Mouse (Mus musculus) intestine, embryonic 16.5 days (tissue): ENCODE results near the gene Mtmr12. TPM values are rescaled to one million over a fixed set of nuclear protein-coding genes. Genes with fewer than 3 reads are reported as not detected.

ENCODE experiments used
- ATAC-seq: fragments of 200-750 bp; cut with Nextera tagmentation; 2 replicates; pipeline ENCODE4 v1.8.0; 2017; ENCODE audit warnings: moderate TSS enrichment, moderate library complexity
- H3K27ac ChIP-seq: fragments of 300-500 bp; sonication (generic); 2 replicates; pipeline ENCODE4 v1.5.1; 2014; ENCODE audit warnings: mild to moderate bottlenecking, low read length
- H3K27me3 ChIP-seq: fragments of 300-500 bp; sonication (generic); replicated peaks from 2 replicates; pipeline ENCODE4 v1.6.1; 2014; ENCODE audit warnings: low read length, control low read depth, mixed read lengths; ENCODE audit not compliant: control insufficient read depth, insufficient read depth
- H3K36me3 ChIP-seq: fragments of 300-500 bp; sonication (generic); 2 replicates; pipeline ENCODE4 v1.6.1; 2014; ENCODE audit warnings: low read length, control low read depth; ENCODE audit not compliant: control insufficient read depth, insufficient read depth
- H3K4me1 ChIP-seq: fragments of 300-500 bp; sonication (generic); 2 replicates; pipeline ENCODE4 v1.6.1; 2014; ENCODE audit warnings: low read length, control low read depth, mixed read lengths; ENCODE audit not compliant: control insufficient read depth, insufficient read depth
- H3K4me2 ChIP-seq: fragments of 300-500 bp; sonication (generic); 2 replicates; pipeline ENCODE4 v1.6.1; 2014; ENCODE audit warnings: low read depth, low read length, control low read depth
- H3K4me3 ChIP-seq: fragments of 300-500 bp; sonication (generic); 2 replicates; pipeline ENCODE4 v1.5.1; 2014; ENCODE audit warnings: mild to moderate bottlenecking, low read length
- H3K9ac ChIP-seq: fragments of 300-500 bp; sonication (generic); 2 replicates; pipeline ENCODE4 v1.6.1; 2014; ENCODE audit warnings: low read depth, low read length
- H3K9me3 ChIP-seq: fragments of 300-500 bp; sonication (generic); 2 replicates; pipeline ENCODE4 v1.6.1; 2016; ENCODE audit warnings: low read length, control low read depth; ENCODE audit not compliant: control insufficient read depth
- WGBS: fragments of 180-500 bp; shearing (Covaris S2); extraction: QIAGEN DNeasy Blood & Tissue Kit; methylation state at CpG from one replicate; pipeline ENCODE4 v1.1.7; 2014; 5-methylcytosine and 5-hydroxymethylcytosine counted together
- polyA plus RNA-seq: library from polyadenylated mRNA; unstranded; fragments of >200 nt; fragmentation: Nextera tagmentation; extraction: Ambion mirVana; gene quantifications from 2 replicates; pipeline ENCODE4 v1.2.1, GENCODE M21; 2015

The Mtmr12 gene
- polyA plus RNA-seq, 1 experiment from 2014 or later, result 16.4 TPM

- no peak overlapping the region for H3K9ac ChIP-seq
- H3K4me3 ChIP-seq, result no peak overlapping the region
- H3K4me2 ChIP-seq, result no peak overlapping the region
- H3K4me1 ChIP-seq, result peaks cover 46% of the 10 kb centered on the region
- peaks cover 8% of the 10 kb centered on the region; the same call in 1 of the 2 replicates for H3K36me3 ChIP-seq
- peak; percentile 80 for ATAC-seq
- WGBS, result 40% methylated on average over 12 of the region's 12 CpGs
- H3K9me3 ChIP-seq, result no peaks in the 10 kb centered on the region
- peak overlapping the region; percentile 54; the same call in 1 of the 2 replicates for H3K27ac ChIP-seq
- H3K27me3 ChIP-seq, result no peaks in the 10 kb centered on the region
Observed at GRCm38 (mm10) chr15:12230243-12230935, 25.6 kb downstream of the Mtmr12 start.

GRCm38 (mm10) chr15:12231462-12231861, 26.6 kb downstream of the Mtmr12 start:
- no peak for ATAC-seq
- 85% methylated on average over 6 of the region's 6 CpGs for WGBS
- Histone ChIP-seq H3K27ac (no peak overlapping the region), H3K27me3 (no peaks in the 10 kb centered on the region), H3K4me1 (peaks cover 42% of the 10 kb centered on the region), H3K4me3 (no peak overlapping the region), H3K36me3 (peaks cover 12% of the 10 kb centered on the region; the same call in 1 of the 2 replicates), H3K9ac (no peak overlapping the region), H3K9me3 (no peaks in the 10 kb centered on the region), H3K4me2 (no peak overlapping the region)

- Histone ChIP-seq H3K4me2 (no peak overlapping the region), H3K27me3 (no peaks in the 10 kb centered on the region), H3K9me3 (no peaks in the 10 kb centered on the region), H3K4me1 (peaks cover 35% of the 10 kb centered on the region), H3K27ac (peak overlapping the region; percentile 62; the same call in 1 of the 2 replicates), H3K36me3 (peaks cover 12% of the 10 kb centered on the region; the same call in 1 of the 2 replicates), H3K9ac (0 out of 2 replicates have a peak overlapping the region, but pooled peaks have one; percentile 6), H3K4me3 (no peak overlapping the region)
- WGBS, result 38% methylated on average over 11 of the region's 11 CpGs
- peak; percentile 49 for ATAC-seq
Observed at GRCm38 (mm10) chr15:12232429-12232828, 27.6 kb downstream of the Mtmr12 start.

GRCm38 (mm10) chr15:12233021-12233420, 28.2 kb downstream of the Mtmr12 start:
- H3K27ac ChIP-seq, result peak overlapping the region; percentile 62; the same call in 1 of the 2 replicates
- H3K9me3 ChIP-seq, result no peaks in the 10 kb centered on the region
- H3K4me2 ChIP-seq, result no peak overlapping the region
- no peak overlapping the region for H3K4me3 ChIP-seq
- 0 out of 2 replicates have a peak overlapping the region, but pooled peaks have one; percentile 6 for H3K9ac ChIP-seq
- H3K4me1 ChIP-seq, result peaks cover 31% of the 10 kb centered on the region
- peaks cover 14% of the 10 kb centered on the region; the same call in 1 of the 2 replicates for H3K36me3 ChIP-seq
- H3K27me3 ChIP-seq, result no peaks in the 10 kb centered on the region
- WGBS, result 76% methylated on average over 4 of the region's 4 CpGs
- ATAC-seq, result no peak

GRCm38 (mm10) chr15:12235559-12235958, 30.7 kb downstream of the Mtmr12 start:
- no peak for ATAC-seq

GRCm38 (mm10) chr15:12235983-12236382, 31.2 kb downstream of the Mtmr12 start:
- peaks cover 23% of the 10 kb centered on the region for H3K36me3 ChIP-seq
- WGBS, result 78% methylated on average over 4 of the region's 4 CpGs
- ATAC-seq, result no peak
- peaks cover 15% of the 10 kb centered on the region for H3K4me1 ChIP-seq
- no peak overlapping the region for H3K4me2 ChIP-seq
- no peak overlapping the region for H3K4me3 ChIP-seq
- H3K9me3 ChIP-seq, result no peaks in the 10 kb centered on the region
- H3K9ac ChIP-seq, result no peak overlapping the region
- H3K27me3 ChIP-seq, result no peaks in the 10 kb centered on the region
- H3K27ac ChIP-seq, result no peak overlapping the region

More at GRCm38 (mm10) chr15:12235559-12235958, 30.7 kb downstream of the Mtmr12 start:
- H3K27ac ChIP-seq, result no peak overlapping the region
- H3K36me3 ChIP-seq, result peaks cover 23% of the 10 kb centered on the region
- no peak overlapping the region for H3K9ac ChIP-seq
- H3K27me3 ChIP-seq, result no peaks in the 10 kb centered on the region
- peaks cover 16% of the 10 kb centered on the region for H3K4me1 ChIP-seq
- H3K9me3 ChIP-seq, result no peaks in the 10 kb centered on the region
- H3K4me2 ChIP-seq, result no peak overlapping the region
- 25% methylated on average over 1 of the region's 1 CpGs for WGBS
- no peak overlapping the region for H3K4me3 ChIP-seq

GRCm38 (mm10) chr15:12236961-12237360, 32.1 kb downstream of the Mtmr12 start:
- H3K4me1 ChIP-seq, result peaks cover 11% of the 10 kb centered on the region
- H3K4me3 ChIP-seq, result no peak overlapping the region
- no peak for ATAC-seq
- 85% methylated on average over 2 of the region's 2 CpGs for WGBS
- H3K9ac ChIP-seq, result no peak overlapping the region
- H3K27me3 ChIP-seq, result no peaks in the 10 kb centered on the region
- H3K9me3 ChIP-seq, result no peaks in the 10 kb centered on the region
- no peak overlapping the region for H3K27ac ChIP-seq
- no peak overlapping the region for H3K4me2 ChIP-seq
- H3K36me3 ChIP-seq, result peaks cover 23% of the 10 kb centered on the region

GRCm38 (mm10) chr15:12237539-12237938, 32.7 kb downstream of the Mtmr12 start:
- Histone ChIP-seq H3K9me3 (no peaks in the 10 kb centered on the region), H3K4me2 (no peak overlapping the region), H3K4me3 (no peak overlapping the region), H3K27ac (no peak overlapping the region), H3K36me3 (peaks cover 23% of the 10 kb centered on the region), H3K4me1 (peaks cover 5% of the 10 kb centered on the region; the same call in 1 of the 2 replicates), H3K27me3 (no peaks in the 10 kb centered on the region), H3K9ac (no peak overlapping the region)
- WGBS, result 73% methylated on average over 4 of the region's 4 CpGs
- no peak for ATAC-seq

GRCm38 (mm10) chr15:12238337-12238736, 33.5 kb downstream of the Mtmr12 start:
- Histone ChIP-seq H3K4me1 (no peaks in the 10 kb centered on the region), H3K27me3 (no peaks in the 10 kb centered on the region), H3K36me3 (peaks cover 18% of the 10 kb centered on the region), H3K27ac (no peak overlapping the region), H3K4me2 (no peak overlapping the region), H3K4me3 (no peak overlapping the region), H3K9ac (no peak overlapping the region), H3K9me3 (no peaks in the 10 kb centered on the region)
- WGBS, result 85% methylated on average over 6 of the region's 6 CpGs
- no peak for ATAC-seq
